Comparison of ENCODE assay signal across 13 mouse cellular contexts in the genomic region with DNA sequence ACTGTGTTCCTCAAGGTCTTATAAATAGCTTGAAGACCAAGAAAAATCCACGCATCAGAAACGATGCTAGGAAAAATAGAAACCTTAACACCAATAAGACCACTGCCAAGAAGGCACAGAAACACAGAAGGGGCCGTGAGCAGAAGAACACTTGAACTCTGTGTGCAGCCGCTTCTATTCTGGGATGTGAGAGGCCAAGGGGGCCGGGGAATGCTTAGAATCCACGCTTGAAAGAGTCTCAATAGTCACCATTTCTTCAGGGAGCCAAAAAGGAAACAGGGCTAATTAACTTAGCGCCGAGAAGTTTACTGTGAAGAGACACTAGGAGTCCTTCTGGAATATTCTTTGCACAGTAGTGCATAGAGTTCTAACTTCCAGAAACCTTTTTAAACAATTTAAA.
DNase-seq lines count a peak whose midpoint lies in the region; ATAC-seq and TF ChIP-seq lines count a peak whose summit lies in the region.
"Had no signal": no experiment of that assay in that cellular context is flagged by ENCODE, and none has a peak within 500 bp of the region (broad histone marks: within the 10 kb centered on the region; RNA-seq: fewer than 3 reads in every experiment).

No protein-coding gene starts in this region.

- 15% methylated on average over 8 of the region's 8 CpGs for WGBS in forebrain, embryonic 10.5 days
- 6% methylated on average over 8 of the region's 8 CpGs for WGBS in forebrain, embryonic 12.5 days
- 24% methylated on average over 8 of the region's 8 CpGs for WGBS in hindbrain, embryonic 10.5 days
- 12% methylated on average over 8 of the region's 8 CpGs for WGBS in hindbrain, embryonic 14.5 days
- WGBS in midbrain, postnatal 0 days, result 17% methylated on average over 8 of the region's 8 CpGs
- WGBS in midbrain, embryonic 13.5 days, result 9% methylated on average over 8 of the region's 8 CpGs
- 47% methylated on average over 8 of the region's 8 CpGs for WGBS in stomach, postnatal 0 days

- peak; percentile 49 for DNase-seq in forebrain, embryonic 10.5 days (ENCODE audit: extremely low spot score, low spot score)
- DNase-seq in hindbrain, embryonic 10.5 days (ENCODE audit: low spot score), result peak; percentile 21
- no peak for DNase-seq in hindbrain, embryonic 14.5 days (ENCODE audit: low spot score)
- peak; percentile 49 for DNase-seq in midbrain, postnatal 0 days (ENCODE audit: low spot score)
- peak; percentile 64 for DNase-seq in retina, embryonic 14.5 days (ENCODE audit: low spot score)
- no peak for DNase-seq in stomach, postnatal 0 days (ENCODE audit: low spot score)
- DNase-seq: kidney, postnatal 36 days; liver, postnatal 0 days had no signal

- peak overlapping the region; percentile 77 for H3K27ac ChIP-seq in forebrain, embryonic 10.5 days
- no peak overlapping the region for H3K27ac ChIP-seq in forebrain, embryonic 12.5 days
- H3K27ac ChIP-seq in hindbrain, embryonic 10.5 days, result no peak overlapping the region
- H3K27ac ChIP-seq in hindbrain, embryonic 14.5 days, result no peak overlapping the region
- no peak overlapping the region for H3K27ac ChIP-seq in midbrain, postnatal 0 days (ENCODE audit: low read depth, low read length)
- no peak overlapping the region for H3K27ac ChIP-seq in midbrain, embryonic 13.5 days
- H3K27ac ChIP-seq in stomach, postnatal 0 days (replicated peaks), result no peak overlapping the region
- H3K27ac ChIP-seq: neural tube, embryonic 13.5 days; stomach, embryonic 15.5 days had no signal

- H3K4me1 ChIP-seq in forebrain, embryonic 10.5 days, result peaks cover 29% of the 10 kb centered on the region
- peaks cover 10% of the 10 kb centered on the region; the same call in 1 of the 2 replicates for H3K4me1 ChIP-seq in forebrain, embryonic 12.5 days
- H3K4me1 ChIP-seq in hindbrain, embryonic 10.5 days (replicated peaks), result peaks cover 13% of the 10 kb centered on the region
- H3K4me1 ChIP-seq in hindbrain, embryonic 14.5 days (replicated peaks; ENCODE audit: control insufficient read depth, insufficient read depth, low read length), result no peaks in the 10 kb centered on the region
- H3K4me1 ChIP-seq in midbrain, postnatal 0 days (ENCODE audit: insufficient read depth, low read length), result no peaks in the 10 kb centered on the region
- H3K4me1 ChIP-seq in midbrain, embryonic 13.5 days (replicated peaks), result peaks cover 8% of the 10 kb centered on the region; the same call in 1 of the 2 replicates
- no peaks in the 10 kb centered on the region for H3K4me1 ChIP-seq in stomach, postnatal 0 days (replicated peaks; ENCODE audit: control insufficient read depth, insufficient read depth)
- H3K4me1 ChIP-seq: megakaryocyte, embryonic 14.5 days; stomach, embryonic 15.5 days had no signal

- H3K4me2 ChIP-seq in forebrain, embryonic 12.5 days, result no peak overlapping the region
- H3K4me2 ChIP-seq in hindbrain, embryonic 14.5 days (replicated peaks), result no peak overlapping the region
- no peak overlapping the region for H3K4me2 ChIP-seq in midbrain, postnatal 0 days (ENCODE audit: low read depth, low read length, poor library complexity, severe bottlenecking)
- H3K4me2 ChIP-seq in midbrain, embryonic 13.5 days (replicated peaks), result no peak overlapping the region
- H3K4me2 ChIP-seq in stomach, postnatal 0 days (replicated peaks; ENCODE audit: low read depth), result no peak overlapping the region
- H3K4me2 ChIP-seq: neural tube, embryonic 13.5 days; stomach, embryonic 15.5 days had no signal

- 0 out of 2 replicates have a peak, but pooled peaks cover 6% of the 10 kb centered on the region for H3K9me3 ChIP-seq in forebrain, embryonic 10.5 days
- H3K9me3 ChIP-seq in forebrain, embryonic 12.5 days, result no peaks in the 10 kb centered on the region
- H3K9me3 ChIP-seq in hindbrain, embryonic 10.5 days, result no peaks in the 10 kb centered on the region
- H3K9me3 ChIP-seq in hindbrain, embryonic 14.5 days (ENCODE audit: control insufficient read depth, low read length), result no peaks in the 10 kb centered on the region
- no peaks in the 10 kb centered on the region for H3K9me3 ChIP-seq in midbrain, postnatal 0 days (ENCODE audit: low read length)
- no peaks in the 10 kb centered on the region for H3K9me3 ChIP-seq in midbrain, embryonic 13.5 days
- H3K9me3 ChIP-seq in stomach, postnatal 0 days (ENCODE audit: control insufficient read depth, low read length), result no peaks in the 10 kb centered on the region
- H3K9me3 ChIP-seq: neural tube, embryonic 13.5 days; stomach, embryonic 15.5 days had no signal

- no peak for TF ChIP-seq EP300 in stomach, postnatal 0 days (optimal IDR thresholded peaks at IDR 0.05)

- no peaks in the 10 kb centered on the region for H3K36me3 ChIP-seq in forebrain, embryonic 10.5 days (replicated peaks)
- H3K36me3 ChIP-seq in forebrain, embryonic 12.5 days (replicated peaks), result no peaks in the 10 kb centered on the region
- H3K36me3 ChIP-seq in hindbrain, embryonic 10.5 days, result no peaks in the 10 kb centered on the region
- H3K36me3 ChIP-seq in hindbrain, embryonic 14.5 days (replicated peaks; ENCODE audit: control insufficient read depth, insufficient read depth), result no peaks in the 10 kb centered on the region
- H3K36me3 ChIP-seq in midbrain, postnatal 0 days (ENCODE audit: insufficient read depth, low read length), result no peaks in the 10 kb centered on the region
- no peaks in the 10 kb centered on the region for H3K36me3 ChIP-seq in midbrain, embryonic 13.5 days
- no peaks in the 10 kb centered on the region for H3K36me3 ChIP-seq in stomach, postnatal 0 days (ENCODE audit: control insufficient read depth, insufficient read depth, low read length)
- H3K36me3 ChIP-seq: neural tube, embryonic 13.5 days; stomach, embryonic 15.5 days had no signal

- no peak overlapping the region for H3K9ac ChIP-seq in forebrain, embryonic 12.5 days
- H3K9ac ChIP-seq in hindbrain, embryonic 14.5 days, result no peak overlapping the region
- no peak overlapping the region for H3K9ac ChIP-seq in midbrain, postnatal 0 days (replicated peaks; ENCODE audit: low read length, poor library complexity, severe bottlenecking)
- no peak overlapping the region for H3K9ac ChIP-seq in midbrain, embryonic 13.5 days (replicated peaks)
- no peak overlapping the region for H3K9ac ChIP-seq in stomach, postnatal 0 days (ENCODE audit: low read length)
- H3K9ac ChIP-seq: liver, postnatal 0 days; neural tube, embryonic 13.5 days; stomach, embryonic 15.5 days had no signal

- TF ChIP-seq CTCF in midbrain, postnatal 0 days (IDR thresholded peaks at IDR 0.05), result no peak
- no peak for TF ChIP-seq CTCF in stomach, postnatal 0 days (IDR thresholded peaks at IDR 0.05; ENCODE audit: low read depth)

- ATAC-seq in forebrain, embryonic 12.5 days (ENCODE audit: low FRiP score), result no peak
- no peak for ATAC-seq in hindbrain, embryonic 14.5 days (ENCODE audit: low FRiP score)
- ATAC-seq in midbrain, postnatal 0 days (ENCODE audit: low FRiP score), result no peak
- ATAC-seq in midbrain, embryonic 13.5 days, result no peak
- no peak for ATAC-seq in stomach, postnatal 0 days (ENCODE audit: low FRiP score, low TSS enrichment)
- ATAC-seq: liver, postnatal 0 days had no signal

- H3K27me3 ChIP-seq in forebrain, embryonic 10.5 days (ENCODE audit: poor library complexity, severe bottlenecking), result peaks cover 51% of the 10 kb centered on the region
- H3K27me3 ChIP-seq in forebrain, embryonic 12.5 days, result peaks cover 43% of the 10 kb centered on the region
- H3K27me3 ChIP-seq in hindbrain, embryonic 10.5 days (ENCODE audit: insufficient read depth, poor library complexity, severe bottlenecking), result peaks cover 9% of the 10 kb centered on the region; the same call in 1 of the 2 replicates
- no peaks in the 10 kb centered on the region for H3K27me3 ChIP-seq in hindbrain, embryonic 14.5 days (ENCODE audit: control insufficient read depth, insufficient read depth, low read length)
- H3K27me3 ChIP-seq in midbrain, postnatal 0 days (ENCODE audit: insufficient read depth, low read length), result no peaks in the 10 kb centered on the region
- H3K27me3 ChIP-seq in midbrain, embryonic 13.5 days, result no peaks in the 10 kb centered on the region
- H3K27me3 ChIP-seq in stomach, postnatal 0 days (ENCODE audit: control insufficient read depth, insufficient read depth, low read length), result no peaks in the 10 kb centered on the region
- H3K27me3 ChIP-seq: neural tube, embryonic 13.5 days; stomach, embryonic 15.5 days had no signal

- no peak overlapping the region for H3K4me3 ChIP-seq in forebrain, embryonic 10.5 days
- H3K4me3 ChIP-seq in forebrain, embryonic 12.5 days (replicated peaks), result no peak overlapping the region
- H3K4me3 ChIP-seq in hindbrain, embryonic 10.5 days, result no peak overlapping the region
- no peak overlapping the region for H3K4me3 ChIP-seq in hindbrain, embryonic 14.5 days (replicated peaks; ENCODE audit: low read length)
- H3K4me3 ChIP-seq in midbrain, postnatal 0 days (ENCODE audit: low read depth, low read length), result no peak overlapping the region
- no peak overlapping the region for H3K4me3 ChIP-seq in midbrain, embryonic 13.5 days (replicated peaks)
- no peak overlapping the region for H3K4me3 ChIP-seq in stomach, postnatal 0 days (ENCODE audit: low read depth, low read length)
- H3K4me3 ChIP-seq: megakaryocyte, embryonic 14.5 days; neural tube, embryonic 13.5 days; stomach, embryonic 15.5 days had no signal

Comparison
In these comparisons a context has a peak if more than half of its experiments do, and no peak if none do; other contexts are left out.
1. DNase-seq: peak in forebrain, embryonic 10.5 days (single experiment), hindbrain, embryonic 10.5 days (single experiment), midbrain, postnatal 0 days (single experiment) and retina, embryonic 14.5 days (single experiment); none in hindbrain, embryonic 14.5 days (single experiment) and stomach, postnatal 0 days (single experiment).